Mouse (Mus musculus) ES-Bruce4 (cell line): ENCODE measurements at regions not wholly inside any gene's neighbourhood (a gene's known extent, or its start where the extent isn't known, plus 50 kb on each side); places are given as distances from the start of the nearest gene placed in this dataset.

ENCODE experiments used
- CTCF ChIP-seq: IDR thresholded peaks from one replicate; pipeline ENCODE4 v1.8.1; 2011; ENCODE audit warnings: low read depth, low read length
- EP300 ChIP-seq: IDR thresholded peaks from 2 replicates; pipeline ENCODE4 v1.6.1; 2011; ENCODE audit warnings: low read depth, low read length; ENCODE audit not compliant: insufficient read depth
- POLR2A ChIP-seq: IDR thresholded peaks from one replicate; pipeline ENCODE4 v1.8.1; 2011; ENCODE audit warnings: low read length; ENCODE audit not compliant: insufficient read depth

DNA sequence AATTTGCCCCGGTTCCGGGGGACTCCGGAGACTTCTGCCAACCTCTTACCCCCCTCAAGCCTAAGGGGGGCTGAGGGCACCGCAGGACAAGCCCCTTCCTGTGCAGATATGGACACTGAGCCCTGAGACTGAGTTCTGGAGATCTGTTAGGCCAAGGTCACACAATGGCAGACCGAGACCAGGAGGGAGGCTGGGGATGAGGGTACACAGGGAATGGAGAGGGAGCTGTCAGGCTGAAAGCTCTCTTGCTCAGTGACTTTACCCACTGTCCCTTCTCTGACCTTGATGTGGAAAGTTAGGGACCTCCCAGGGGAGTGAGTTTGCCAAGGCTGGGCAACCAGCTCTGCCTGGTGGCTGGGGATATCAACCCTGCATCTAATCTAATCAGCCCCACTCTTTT, 82.7 kb downstream of the Cstad start:
- TF ChIP-seq EP300 (no peak), CTCF (no peak), POLR2A (no peak)
